Mouse (Mus musculus) bone marrow, adult 2 months (tissue): ENCODE data around the gene Fam221a.

Experiments
- CTCF ChIP-seq: fragments of 200-500 bp; IDR thresholded peaks from 2 replicates; pipeline ENCODE4 v1.5.1; 2011; ENCODE audit warnings: low read length, control low read depth; ENCODE audit not compliant: control insufficient read depth, insufficient read depth
- POLR2A ChIP-seq: fragments of 200-500 bp; IDR thresholded peaks from 2 replicates; pipeline ENCODE4 v1.6.1; 2011; ENCODE audit warnings: low read depth, mild to moderate bottlenecking, control low read depth, low read length, borderline replicate concordance; ENCODE audit not compliant: control insufficient read depth

DNA sequence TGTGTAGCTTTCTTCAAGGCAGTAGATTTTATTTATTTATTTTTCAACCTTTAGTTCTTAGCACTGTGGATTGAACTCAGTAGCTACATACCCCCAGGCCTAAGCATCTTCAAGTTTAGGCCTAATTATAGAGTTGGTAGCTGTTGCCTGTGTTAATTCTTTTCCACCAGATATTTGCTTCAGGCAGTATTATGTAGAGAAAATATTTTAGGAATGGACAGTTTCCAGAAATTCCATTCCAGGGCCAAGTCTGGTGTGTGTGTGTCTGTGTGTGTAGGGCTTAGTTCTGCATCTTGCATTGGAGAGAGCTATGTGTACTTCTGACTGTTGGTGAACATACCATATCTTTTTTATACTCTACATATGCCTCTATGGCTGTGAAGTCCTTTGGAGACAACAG, 45.5 kb upstream of the Fam221a start:
- TF ChIP-seq CTCF (no peak), POLR2A (no peak)
